Mouse (Mus musculus) brain, adult 10 weeks (tissue): ENCODE results near the gene Tmem205. TPM values are rescaled to one million over a fixed set of nuclear protein-coding genes. Genes with fewer than 3 reads are reported as not detected.

Experiments used
- polyA plus RNA-seq: library from polyadenylated mRNA; stranded (reverse); fragments of 350-450 nt; fragmentation: Illumina TruSeq; extraction: RNeasy Lipid Tissue Mini Kit (QIAGEN cat#74804); gene quantifications from one replicate; pipeline ENCODE4 v1.2.3, GENCODE M21; 2015; ENCODE audit warnings: low read depth, low replicate concordance

Tmem205 gene
- polyA plus RNA-seq = 55.2 TPM

GRCm38 (mm10) chr9:21927208-21927753 lies at the start of gene Tmem205, which contains the start of gene Ccdc159:
Gene Tmem205 (minus strand): TSS chr9:21927556.
Gene Ccdc159 (plus strand): TSS chr9:21927471.

GRCm38 (mm10) chr9:21963417-21963816 lies 36.1 kb upstream of the Tmem205 start, which contains the start of gene Epor:
Gene Epor (minus strand): TSS chr9:21963506.

GRCm38 (mm10) chr9:21955570-21956281 lies 28.4 kb upstream of the Tmem205 start, which contains the start of gene Swsap1:
Gene Swsap1 (plus strand): TSS chr9:21955755.

GRCm38 (mm10) chr9:21936692-21937570 lies 9.6 kb upstream of the Tmem205 start, which contains the start of gene Plppr2:
Gene Plppr2 (plus strand): TSS chr9:21937033.

GRCm38 (mm10) chr9:21918035-21918592 lies 9.2 kb downstream of the Tmem205 start, which contains the start of gene Rab3d:
Gene Rab3d (minus strand): TSS chr9:21918192.

Other genes starting within 250 kb of the Tmem205 start
- gene Ldlr, start 204.1 kb downstream of the Tmem205 start, polyA plus RNA-seq = 12.1 TPM
- 3.1 TPM for gene Spc24, start 167.3 kb downstream of the Tmem205 start, polyA plus RNA-seq
- gene Kank2, start 128.8 kb downstream of the Tmem205 start, polyA plus RNA-seq = 6.3 TPM
- not detected for gene Angptl8, start 92.0 kb downstream of the Tmem205 start, polyA plus RNA-seq
- gene Dock6, start 74.9 kb downstream of the Tmem205 start, polyA plus RNA-seq = 14.2 TPM
- 6.5 TPM for gene Rab3d, start 9.4 kb downstream of the Tmem205 start, polyA plus RNA-seq
- gene Ccdc159, start 85 bp downstream of the Tmem205 start, polyA plus RNA-seq = 17.4 TPM
- gene Plppr2, start 9.5 kb upstream of the Tmem205 start, polyA plus RNA-seq = 109 TPM
- 17.0 TPM for gene Swsap1, start 28.2 kb upstream of the Tmem205 start, polyA plus RNA-seq
- gene Epor, start 36.0 kb upstream of the Tmem205 start, polyA plus RNA-seq = 11.1 TPM
- 1.7 TPM for gene Rgl3, start 61.9 kb upstream of the Tmem205 start, polyA plus RNA-seq
- gene Ccdc151, start 75.1 kb upstream of the Tmem205 start, polyA plus RNA-seq = 5.1 TPM
- gene Prkcsh, start 75.2 kb upstream of the Tmem205 start, polyA plus RNA-seq = 85.6 TPM
- 107 TPM for gene Elavl3, start 124.5 kb upstream of the Tmem205 start, polyA plus RNA-seq
- 1.0 TPM for gene Gm49318, start 143.7 kb upstream of the Tmem205 start, polyA plus RNA-seq
- 18.0 TPM for gene Zfp653, start 143.8 kb upstream of the Tmem205 start, polyA plus RNA-seq
- 63.5 TPM for gene Ecsit, start 157.9 kb upstream of the Tmem205 start, polyA plus RNA-seq
- gene Cnn1, start 171.7 kb upstream of the Tmem205 start, polyA plus RNA-seq = 1.4 TPM
- gene Elof1, start 189.6 kb upstream of the Tmem205 start, polyA plus RNA-seq = 146 TPM
- gene Acp5, start 208.2 kb upstream of the Tmem205 start, polyA plus RNA-seq = 0.58 TPM
- gene Pigyl, start 229.3 kb upstream of the Tmem205 start, polyA plus RNA-seq = 79.6 TPM